Mouse (Mus musculus): Measurements from ENCODE around the gene Pcsk5.

The Pcsk5 gene

DNA sequence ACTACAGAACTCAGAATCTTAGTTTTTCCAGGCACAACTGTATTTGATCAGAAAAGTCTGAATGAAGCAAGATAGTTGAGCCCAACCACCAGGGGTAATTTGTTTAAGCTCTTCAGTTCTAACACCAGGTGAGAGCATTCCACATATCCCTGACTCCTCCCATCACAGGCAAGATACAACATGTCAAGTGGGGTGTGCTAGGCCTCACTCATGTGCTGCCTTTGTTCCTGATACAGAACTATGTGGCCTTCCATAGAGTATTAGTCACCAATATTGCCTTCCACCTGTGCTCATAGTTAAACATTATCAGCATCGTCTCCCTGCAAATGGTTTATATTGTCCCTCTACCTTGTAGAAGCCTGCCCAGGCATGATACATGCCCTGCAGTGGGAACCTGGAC, 36.6 kb downstream of the Pcsk5 start:
- DNase-seq = no peak

- no peak for DNase-seq
Measured at GRCm38 (mm10) chr19:17799419-17800185, 37.8 kb downstream of the Pcsk5 start.

- DNase-seq = no peak
Measured at GRCm38 (mm10) chr19:17793457-17793856, 44.0 kb downstream of the Pcsk5 start.

DNA sequence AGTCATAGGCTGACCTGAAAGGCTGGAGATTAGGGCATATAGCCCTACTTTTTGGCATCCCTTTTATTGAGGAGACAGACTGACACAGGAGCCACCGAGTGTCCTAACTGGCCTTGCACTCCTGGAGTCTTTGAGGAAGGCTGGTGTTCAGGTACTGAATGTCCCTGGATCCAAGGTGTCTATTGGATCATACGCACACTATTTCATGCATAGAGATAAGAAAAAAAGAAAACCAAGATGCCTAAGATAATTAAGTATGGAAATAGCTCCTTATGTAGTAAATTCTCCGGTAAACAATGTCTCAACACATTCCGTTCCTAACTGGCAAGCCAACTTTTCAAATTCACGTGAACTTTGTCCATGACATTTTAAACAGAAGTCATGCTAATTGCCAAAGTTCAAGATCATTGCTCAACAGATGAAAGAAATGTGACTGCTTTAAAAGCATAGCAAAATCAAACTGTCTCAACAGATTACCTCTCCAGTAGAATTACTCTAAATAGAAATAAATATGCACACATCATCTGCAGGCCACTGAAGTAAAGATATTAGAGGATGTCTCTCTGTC, 45.9 kb downstream of the Pcsk5 start:
- no peak for DNase-seq

DNA sequence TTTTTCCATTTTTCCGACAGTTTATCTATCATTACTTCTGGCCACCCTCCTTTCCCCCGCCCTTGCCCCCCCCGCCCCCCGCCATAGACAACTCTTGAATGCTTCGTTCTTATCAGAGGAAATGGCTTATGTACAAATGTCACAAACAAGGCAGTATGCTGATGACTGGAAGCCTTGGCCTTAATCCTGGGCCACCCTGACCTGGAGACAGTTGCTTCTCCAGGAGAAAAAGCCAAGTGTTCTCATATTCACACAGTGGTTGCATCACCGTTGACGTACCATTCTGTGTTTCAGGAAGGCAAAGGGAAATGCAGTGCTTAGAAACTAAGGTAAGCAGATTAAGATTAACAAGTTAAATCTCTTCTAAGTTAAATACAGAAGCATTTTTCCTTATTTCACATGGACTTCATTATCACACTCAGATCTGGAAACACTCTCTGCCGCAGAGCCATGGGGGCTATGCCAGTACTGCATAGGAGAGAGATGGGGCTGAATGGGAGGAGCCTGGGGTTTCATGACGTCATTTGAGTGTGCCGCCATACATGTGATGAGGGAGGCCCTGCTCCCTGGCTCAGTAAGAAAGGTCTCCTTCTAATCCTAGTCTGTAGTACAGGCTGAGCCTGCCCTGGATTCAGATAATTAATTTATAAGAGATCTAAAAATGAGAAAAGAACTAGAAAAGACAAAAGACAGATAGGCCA, 48.7 kb downstream of the Pcsk5 start:
- DNase-seq = no peak

GRCm38 (mm10) chr19:17786744-17787143, 50.7 kb downstream of the Pcsk5 start:
- no peak for DNase-seq

- DNase-seq = no peak
Measured at GRCm38 (mm10) chr19:17784401-17785192, 52.8 kb downstream of the Pcsk5 start.

- no peak for DNase-seq
Measured at GRCm38 (mm10) chr19:17783231-17783630, 54.2 kb downstream of the Pcsk5 start.

DNA sequence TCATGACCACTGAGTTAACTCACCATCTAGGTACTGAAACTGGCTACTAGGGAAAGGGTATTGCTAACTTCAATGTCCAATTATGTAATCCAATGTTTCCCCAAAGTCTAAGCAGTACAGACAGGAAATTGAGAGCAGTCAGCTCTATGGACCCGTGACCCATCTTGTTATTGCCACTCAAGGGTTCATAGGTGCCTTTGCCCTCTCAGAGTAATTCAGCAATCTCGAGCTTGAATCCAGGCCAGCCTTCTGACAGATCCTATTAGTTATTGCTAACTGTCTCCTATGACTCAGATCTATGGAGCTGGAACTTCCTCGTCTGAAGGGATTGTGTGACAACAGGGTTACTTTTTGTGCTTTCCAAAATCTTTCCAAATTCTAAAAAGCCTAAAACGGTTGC, 56.1 kb downstream of the Pcsk5 start:
- DNase-seq = no peak

- no peak for DNase-seq
Measured at GRCm38 (mm10) chr19:17775943-17776342, 61.5 kb downstream of the Pcsk5 start.

GRCm38 (mm10) chr19:17775097-17775496, 62.3 kb downstream of the Pcsk5 start:
- no peak for DNase-seq

DNA sequence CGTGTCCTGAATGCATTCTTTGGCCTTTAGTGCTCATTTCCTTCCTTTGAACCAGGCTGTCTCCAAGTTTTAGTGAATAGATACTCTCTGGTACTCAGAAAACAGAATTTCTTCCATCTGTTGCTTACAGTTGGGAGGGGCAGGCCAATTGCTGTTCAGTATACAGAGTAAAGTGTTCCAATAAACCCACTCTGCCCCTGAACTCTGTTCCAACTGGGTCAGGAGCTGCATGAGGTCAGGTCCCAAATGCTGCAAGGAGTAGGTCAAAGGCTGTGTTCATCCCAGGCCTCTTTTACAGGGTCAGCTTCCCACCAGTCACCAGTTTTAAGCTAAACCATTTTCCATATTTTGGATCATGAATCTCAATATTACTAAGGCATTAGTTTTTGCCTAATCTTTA, 63.4 kb downstream of the Pcsk5 start:
- DNase-seq = no peak

DNA sequence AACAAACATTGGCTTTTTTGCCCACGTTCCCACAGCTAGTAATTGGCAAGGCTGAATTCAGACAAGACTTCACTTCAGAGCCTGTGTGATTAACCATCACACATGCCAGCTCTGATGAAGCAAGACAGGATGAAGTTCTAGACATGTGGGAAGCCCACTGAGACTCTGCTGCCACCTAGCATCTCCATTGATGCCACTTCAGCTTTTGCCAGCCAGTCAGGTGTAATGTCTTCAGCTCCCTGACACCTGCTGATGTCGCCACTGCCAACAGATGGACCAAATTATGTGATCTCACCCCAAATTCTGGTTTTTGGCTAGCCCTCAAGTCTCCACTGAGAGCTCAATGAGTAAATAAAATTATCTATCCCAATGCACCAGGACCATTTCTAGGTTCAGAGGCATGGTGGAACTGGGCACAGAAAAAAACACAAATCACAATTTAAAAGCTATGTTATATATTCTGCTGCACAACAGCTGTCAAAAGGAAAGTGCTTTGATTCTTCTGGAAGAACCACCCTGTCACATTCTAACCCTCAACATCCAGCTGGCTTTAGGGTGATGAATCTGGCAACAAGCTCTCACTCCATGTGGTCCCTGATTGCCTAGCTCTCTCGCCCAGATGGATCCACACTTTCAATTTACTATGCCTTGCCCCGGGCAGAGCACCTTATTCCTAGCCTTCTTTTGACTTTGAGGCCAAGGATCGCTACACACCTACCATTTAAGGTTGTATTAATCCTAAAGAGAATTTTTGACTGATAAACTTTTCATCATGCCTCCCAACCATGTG, 67.6 kb downstream of the Pcsk5 start:
- DNase-seq = no peak

GRCm38 (mm10) chr19:17765001-17765400, 72.4 kb downstream of the Pcsk5 start:
- no peak for DNase-seq

- no peak for DNase-seq
Measured at GRCm38 (mm10) chr19:17762740-17763139, 74.7 kb downstream of the Pcsk5 start.

GRCm38 (mm10) chr19:17761678-17762077, 75.8 kb downstream of the Pcsk5 start:
- DNase-seq = no peak

GRCm38 (mm10) chr19:17752841-17753240, 84.6 kb downstream of the Pcsk5 start:
- DNase-seq = no peak

DNA sequence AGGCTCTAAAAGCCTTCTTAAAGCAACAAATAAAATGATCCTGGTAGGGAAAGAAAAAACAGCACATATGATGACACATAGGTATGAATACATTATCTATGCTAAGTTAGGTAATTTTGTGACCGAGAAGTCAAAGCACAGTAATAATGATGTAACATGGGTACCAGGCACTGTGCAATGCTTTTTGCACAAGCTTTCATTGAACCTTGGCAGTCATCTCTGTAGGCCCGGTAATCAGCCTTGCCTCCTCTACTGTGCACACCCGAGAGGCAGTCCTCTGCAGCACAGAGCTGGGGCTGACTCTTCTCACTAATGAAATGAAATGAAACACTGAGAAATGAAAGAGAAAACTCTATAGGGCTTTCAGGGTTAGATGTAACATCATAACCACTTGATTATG, 89.1 kb downstream of the Pcsk5 start:
- no peak for DNase-seq

GRCm38 (mm10) chr19:17745380-17745779, 92.1 kb downstream of the Pcsk5 start:
- no peak for DNase-seq

DNA sequence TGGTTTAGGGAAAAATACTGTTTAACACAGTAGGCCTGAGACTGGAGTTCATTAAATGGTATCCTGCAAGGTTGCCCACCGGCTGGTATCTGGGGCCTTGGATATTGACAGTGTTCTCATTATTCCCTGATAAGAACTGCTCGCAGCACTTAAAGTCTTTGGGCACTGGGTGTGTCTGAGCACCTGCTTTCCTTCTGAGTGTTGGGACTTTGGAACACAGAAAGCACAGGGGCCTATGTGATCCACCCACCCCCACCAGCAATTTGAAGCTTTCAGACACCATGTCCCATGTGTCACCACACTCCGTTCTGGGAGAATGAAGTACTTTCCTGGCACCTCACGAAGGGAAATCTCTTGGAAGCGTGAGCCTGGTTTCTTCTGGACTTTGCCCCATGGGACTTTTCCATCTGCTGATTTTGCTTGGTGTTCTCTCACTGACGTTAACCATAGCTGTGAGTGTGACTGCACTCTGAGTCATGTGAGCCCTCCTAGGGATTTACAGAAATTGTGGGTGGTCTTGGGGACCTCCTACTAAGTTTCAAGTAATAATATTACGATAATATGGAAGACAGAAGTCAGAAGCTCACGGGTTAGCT, 92.9 kb downstream of the Pcsk5 start:
- no peak for DNase-seq

- no peak for DNase-seq
Measured at GRCm38 (mm10) chr19:17741465-17741864, 96.0 kb downstream of the Pcsk5 start.

DNA sequence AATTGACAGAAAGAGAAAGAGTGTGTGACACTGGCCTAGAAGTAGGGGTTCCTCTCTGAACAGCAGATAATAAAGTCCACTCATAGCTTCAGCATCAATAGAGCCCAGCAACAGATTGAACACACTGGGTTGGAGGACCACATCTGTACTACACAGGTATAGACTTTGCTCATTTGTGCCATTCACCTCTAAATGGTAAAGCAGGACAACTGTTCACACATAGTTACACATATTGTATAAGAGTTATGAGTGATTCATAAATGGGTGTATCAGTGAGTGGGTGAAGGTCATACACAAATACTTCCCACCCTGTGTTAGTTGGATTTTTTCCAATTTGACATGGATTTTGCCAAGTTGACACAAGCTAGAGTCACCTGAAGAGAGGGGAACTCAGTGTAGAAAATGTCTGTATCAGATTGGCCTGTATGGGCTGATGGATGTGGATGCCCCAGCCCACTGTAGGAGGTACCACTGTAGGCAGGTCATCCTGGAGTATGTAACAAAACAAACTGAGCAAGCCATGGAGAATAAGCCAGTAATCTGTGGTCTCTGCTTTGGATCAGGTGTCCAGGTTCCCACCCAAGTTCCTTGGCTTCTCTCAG, 104.7 kb downstream of the Pcsk5 start:
- DNase-seq = no peak

All from spleen, adult 18-20 months (tissue).